Mouse (Mus musculus): ENCODE data around the gene Pi4kb. TPM values are rescaled to one million over a fixed set of nuclear protein-coding genes. Genes with fewer than 3 reads are reported as not detected.
"Not testable (repeated sequence)": the region's sequence is repeated elsewhere in the genome, so short reads cannot be mapped to it uniquely, and the experiment has no call there.

Pi4kb gene
- polyA plus RNA-seq, 1 experiment from 2014 or later: 10.0 TPM

DNA sequence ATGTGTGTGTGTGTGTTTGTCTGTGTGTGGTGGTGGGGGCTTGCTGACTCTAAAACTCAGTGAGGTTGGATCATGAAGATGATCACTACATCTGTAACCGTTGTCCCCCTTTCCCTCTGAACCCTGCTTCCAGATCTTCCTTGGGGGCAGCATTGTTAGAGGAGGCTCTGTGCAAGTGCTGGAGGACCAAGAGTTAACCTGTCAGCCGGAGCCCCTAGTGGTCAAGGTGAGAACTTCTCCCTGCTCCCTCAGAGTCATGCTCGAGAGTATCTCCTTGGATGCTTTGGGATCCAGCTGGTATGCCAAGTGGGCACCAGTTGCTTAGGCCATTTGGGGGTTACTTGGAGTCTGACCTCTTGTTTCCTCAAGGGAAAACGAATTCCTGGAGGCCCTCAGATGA, 30.8 kb upstream of the Pi4kb start:
- not testable (repeated sequence) for H3K9me3 ChIP-seq (ENCODE audit: control insufficient read depth, low read length); H3K27me3 ChIP-seq (ENCODE audit: control insufficient read depth, insufficient read depth, low read length); H3K27ac ChIP-seq (replicated peaks); H3K4me2 ChIP-seq (replicated peaks; ENCODE audit: low read depth); H3K4me3 ChIP-seq (ENCODE audit: low read depth, low read length); H3K36me3 ChIP-seq (ENCODE audit: control insufficient read depth, insufficient read depth, low read length); H3K4me1 ChIP-seq (replicated peaks; ENCODE audit: control insufficient read depth, insufficient read depth); H3K9ac ChIP-seq (ENCODE audit: low read length); DNase-seq (ENCODE audit: low spot score)
- 32% methylated on average over 3 of the region's 4 CpGs for WGBS
- TF ChIP-seq CTCF (IDR thresholded peaks at IDR 0.05; ENCODE audit: low read depth): peak; percentile 69
- ATAC-seq (ENCODE audit: low FRiP score, low TSS enrichment): 0 out of 2 replicates have a peak, but pooled peaks have one; percentile 40

DNA sequence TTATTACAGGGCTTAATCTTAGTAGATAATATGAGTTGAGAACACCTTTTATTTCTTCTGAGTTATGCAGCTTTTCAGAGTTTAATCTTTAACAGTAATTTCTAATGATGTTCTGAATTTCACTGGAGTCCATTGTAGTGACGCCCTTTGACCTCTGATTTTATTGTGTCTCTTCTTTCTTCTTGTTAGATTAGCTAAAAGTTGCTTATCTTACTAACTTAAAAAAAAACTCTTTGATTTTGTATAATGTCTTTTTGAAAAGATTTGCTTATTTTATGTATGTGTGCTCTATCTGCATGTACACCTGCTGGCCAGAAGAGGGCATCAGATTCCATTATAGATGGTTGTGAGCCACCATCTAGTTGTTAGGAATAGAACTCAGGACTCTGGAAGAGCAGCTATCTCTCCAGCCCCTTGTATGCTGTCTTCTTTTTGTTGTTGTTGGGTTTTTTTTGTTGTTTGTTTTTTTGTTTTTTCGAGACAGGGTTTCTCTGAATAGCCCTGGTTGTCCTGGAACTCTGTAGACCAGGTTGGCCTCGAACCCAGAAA, 26.4 kb upstream of the Pi4kb start:
- Histone ChIP-seq H3K9ac (ENCODE audit: low read length) (no peak overlapping the region), H3K36me3 (ENCODE audit: control insufficient read depth, insufficient read depth, low read length) (no peaks in the 10 kb centered on the region), H3K9me3 (ENCODE audit: control insufficient read depth, low read length) (no peaks in the 10 kb centered on the region), H3K4me2 (replicated peaks; ENCODE audit: low read depth) (no peak overlapping the region), H3K4me1 (replicated peaks; ENCODE audit: control insufficient read depth, insufficient read depth) (no peaks in the 10 kb centered on the region), H3K4me3 (ENCODE audit: low read depth, low read length) (no peak overlapping the region), H3K27ac (replicated peaks) (no peak overlapping the region), H3K27me3 (ENCODE audit: control insufficient read depth, insufficient read depth, low read length) (no peaks in the 10 kb centered on the region)
- DNase-seq (ENCODE audit: low spot score) (no peak), ATAC-seq (ENCODE audit: low FRiP score, low TSS enrichment) (no peak)
- TF ChIP-seq EP300 (optimal IDR thresholded peaks at IDR 0.05): no peak
- TF ChIP-seq CTCF (IDR thresholded peaks at IDR 0.05; ENCODE audit: low read depth): peak; percentile 78
- WGBS: 73% methylated on average over 3 of the region's 3 CpGs

DNA sequence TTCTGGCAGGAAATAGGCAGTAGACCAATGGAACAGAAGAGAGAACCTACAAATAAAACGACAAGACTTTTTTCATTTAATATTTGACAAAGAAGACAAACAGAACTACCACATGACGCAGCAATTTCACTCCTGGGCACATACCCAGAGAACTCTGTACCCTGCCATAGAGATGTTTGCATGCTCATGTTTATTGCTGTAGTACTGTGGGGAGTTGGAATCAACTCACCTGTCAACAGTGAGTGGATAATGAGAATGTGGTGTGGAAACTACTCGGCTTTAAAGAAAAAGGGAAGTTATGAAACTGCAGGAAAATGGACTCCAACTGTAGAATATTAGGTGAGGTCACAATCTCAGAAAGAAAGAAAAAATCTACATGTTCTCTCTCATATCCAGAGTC, 24.9 kb upstream of the Pi4kb start:
- DNase-seq (ENCODE audit: low spot score) (no peak), ATAC-seq (ENCODE audit: low FRiP score, low TSS enrichment) (no peak)
- H3K4me1 ChIP-seq (replicated peaks; ENCODE audit: control insufficient read depth, insufficient read depth): no peaks in the 10 kb centered on the region; the same call in 1 of the 2 replicates
- H3K4me3 ChIP-seq (ENCODE audit: low read depth, low read length): no peak overlapping the region
- H3K36me3 ChIP-seq (ENCODE audit: control insufficient read depth, insufficient read depth, low read length): no peaks in the 10 kb centered on the region
- no peaks in the 10 kb centered on the region for H3K9me3 ChIP-seq (ENCODE audit: control insufficient read depth, low read length)
- no peak overlapping the region for H3K4me2 ChIP-seq (replicated peaks; ENCODE audit: low read depth)
- no peak overlapping the region for H3K9ac ChIP-seq (ENCODE audit: low read length)
- no peak overlapping the region for H3K27ac ChIP-seq (replicated peaks)
- WGBS: 65% methylated on average over 3 of the region's 3 CpGs
- no peaks in the 10 kb centered on the region for H3K27me3 ChIP-seq (ENCODE audit: control insufficient read depth, insufficient read depth, low read length)
- TF ChIP-seq CTCF (IDR thresholded peaks at IDR 0.05; ENCODE audit: low read depth) (no peak), EP300 (optimal IDR thresholded peaks at IDR 0.05) (no peak)

DNA sequence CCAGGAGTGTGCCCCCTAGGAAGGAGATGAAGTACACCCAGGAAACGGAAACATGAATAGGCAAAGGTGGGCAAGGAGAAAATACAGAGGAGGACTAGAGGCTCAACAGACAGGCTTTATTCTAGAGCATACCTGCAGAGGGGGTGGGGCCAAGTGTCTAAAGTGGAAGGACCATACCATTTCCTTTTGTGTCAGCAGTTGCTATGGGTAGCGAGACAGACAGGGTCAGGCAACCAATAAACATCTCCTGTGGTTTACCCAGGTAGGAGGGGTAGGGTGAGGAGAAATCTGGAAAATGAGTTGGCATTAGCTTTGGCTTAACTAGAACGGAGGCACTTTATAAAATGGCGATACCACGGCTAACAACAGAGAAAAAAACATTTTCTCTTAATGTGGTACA, 21.7 kb upstream of the Pi4kb start:
- WGBS: 34% methylated on average over 5 of the region's 5 CpGs
- H3K4me3 ChIP-seq (ENCODE audit: low read depth, low read length): peak overlapping the region; percentile 76; the same call in 1 of the 2 replicates
- DNase-seq (ENCODE audit: low spot score) (peak; percentile 76), ATAC-seq (ENCODE audit: low FRiP score, low TSS enrichment) (peak; percentile 68)
- H3K4me2 ChIP-seq (replicated peaks; ENCODE audit: low read depth): peak overlapping the region; percentile 55
- H3K9me3 ChIP-seq (ENCODE audit: control insufficient read depth, low read length): no peaks in the 10 kb centered on the region
- no peak overlapping the region for H3K9ac ChIP-seq (ENCODE audit: low read length)
- no peak for TF ChIP-seq EP300 (optimal IDR thresholded peaks at IDR 0.05)
- no peaks in the 10 kb centered on the region; the same call in 1 of the 2 replicates for H3K4me1 ChIP-seq (replicated peaks; ENCODE audit: control insufficient read depth, insufficient read depth)
- H3K27me3 ChIP-seq (ENCODE audit: control insufficient read depth, insufficient read depth, low read length): no peaks in the 10 kb centered on the region
- H3K36me3 ChIP-seq (ENCODE audit: control insufficient read depth, insufficient read depth, low read length): peaks cover 2% of the 10 kb centered on the region; the same call in 1 of the 2 replicates
- peak overlapping the region; percentile 91 for H3K27ac ChIP-seq (replicated peaks)

DNA sequence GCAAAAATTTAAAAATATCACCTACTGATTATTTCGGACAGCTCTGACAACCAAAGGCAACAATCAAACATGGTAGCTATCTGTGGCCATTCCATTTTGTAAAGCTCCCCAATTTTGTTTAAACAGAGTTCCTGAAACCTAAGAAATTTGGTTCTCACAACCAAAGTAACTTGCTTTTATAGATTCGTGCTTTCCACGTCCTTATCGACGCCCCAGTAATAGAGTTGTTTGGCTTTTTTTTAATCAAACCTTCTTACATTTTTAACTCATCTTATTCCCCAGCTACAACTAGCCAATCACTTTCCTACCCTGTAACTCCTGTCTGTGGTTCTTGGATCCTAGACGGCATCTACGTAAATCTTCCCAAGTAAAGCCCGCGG, 21.2 kb upstream of the Pi4kb start:
- H3K9me3 ChIP-seq (ENCODE audit: control insufficient read depth, low read length): no peaks in the 10 kb centered on the region
- WGBS: 6% methylated on average over 9 of the region's 9 CpGs
- peak overlapping the region; percentile 92 for H3K9ac ChIP-seq (ENCODE audit: low read length)
- no peak for TF ChIP-seq CTCF (IDR thresholded peaks at IDR 0.05; ENCODE audit: low read depth)
- no peak for TF ChIP-seq EP300 (optimal IDR thresholded peaks at IDR 0.05)
- H3K27ac ChIP-seq (replicated peaks): peak overlapping the region; percentile 91
- H3K36me3 ChIP-seq (ENCODE audit: control insufficient read depth, insufficient read depth, low read length): peaks cover 7% of the 10 kb centered on the region
- H3K27me3 ChIP-seq (ENCODE audit: control insufficient read depth, insufficient read depth, low read length): no peaks in the 10 kb centered on the region
- ATAC-seq (ENCODE audit: low FRiP score, low TSS enrichment) (no peak; the same call in 1 of the 2 replicates), DNase-seq (ENCODE audit: low spot score) (no peak)
- peak overlapping the region; percentile 55 for H3K4me2 ChIP-seq (replicated peaks; ENCODE audit: low read depth)
- H3K4me3 ChIP-seq (ENCODE audit: low read depth, low read length): peak overlapping the region; percentile 76
- no peaks in the 10 kb centered on the region; the same call in 1 of the 2 replicates for H3K4me1 ChIP-seq (replicated peaks; ENCODE audit: control insufficient read depth, insufficient read depth)

DNA sequence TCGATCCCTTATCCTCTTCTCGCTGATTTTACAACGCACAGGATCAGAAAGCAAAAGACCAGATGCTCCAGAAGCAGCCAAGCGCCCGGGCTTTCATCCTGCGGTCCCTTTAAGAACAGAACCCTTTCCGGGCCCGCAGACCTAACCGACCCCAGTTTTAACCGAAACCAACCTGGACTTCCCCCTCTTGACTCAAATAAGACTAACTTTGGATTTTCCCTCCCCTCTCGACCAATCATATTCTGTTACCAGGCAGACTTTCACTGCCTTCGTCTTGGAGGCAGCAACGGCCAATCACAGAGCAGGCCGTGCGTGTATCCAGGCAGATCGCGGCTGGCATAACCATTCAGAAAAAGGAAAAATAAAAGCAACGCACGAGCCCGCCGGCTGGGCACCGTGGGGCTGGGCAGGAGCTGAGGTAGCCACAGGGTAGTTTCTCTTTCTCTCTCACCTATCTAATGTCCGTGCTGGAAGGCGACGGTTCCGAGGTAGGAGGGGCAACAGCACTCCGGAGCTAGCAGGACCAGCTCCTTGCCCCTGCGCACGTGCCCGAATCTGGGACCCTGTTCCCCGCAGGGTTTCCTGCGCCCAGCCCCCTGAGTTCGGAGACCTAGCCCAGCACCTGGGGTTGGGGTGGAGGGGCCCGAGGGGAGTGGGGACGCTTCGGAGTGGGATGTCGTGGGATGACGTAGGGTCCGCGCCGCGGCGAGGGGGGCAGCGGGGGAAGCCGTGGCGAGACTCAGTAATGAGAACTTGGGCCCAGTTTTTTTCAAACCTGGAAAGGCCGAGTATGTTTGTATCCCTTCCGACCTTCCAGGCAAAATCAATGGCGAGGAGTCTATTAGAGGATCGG, 20.5 kb upstream of the Pi4kb start, which contains the start of gene Rfx5:
Gene Rfx5, plus strand, starts transcription at position 312 of the 853 bp plus-strand sequence.
- peaks cover 9% of the 10 kb centered on the region for H3K36me3 ChIP-seq (ENCODE audit: control insufficient read depth, insufficient read depth, low read length)
- WGBS: under 1% methylated on average over 50 of the region's 50 CpGs
- H3K27ac ChIP-seq (replicated peaks): peak within 1 kb of the TSS; percentile 91
- H3K9me3 ChIP-seq (ENCODE audit: control insufficient read depth, low read length): no peaks in the 10 kb centered on the region
- ATAC-seq (ENCODE audit: low FRiP score, low TSS enrichment): peak; percentile 97
- H3K27me3 ChIP-seq (ENCODE audit: control insufficient read depth, insufficient read depth, low read length): no peaks in the 10 kb centered on the region
- TF ChIP-seq EP300 (optimal IDR thresholded peaks at IDR 0.05) (no peak), CTCF (IDR thresholded peaks at IDR 0.05; ENCODE audit: low read depth) (no peak)
- H3K9ac ChIP-seq (ENCODE audit: low read length): peak within 1 kb of the TSS; percentile 92
- no peaks in the 10 kb centered on the region; the same call in 1 of the 2 replicates for H3K4me1 ChIP-seq (replicated peaks; ENCODE audit: control insufficient read depth, insufficient read depth)
- H3K4me2 ChIP-seq (replicated peaks; ENCODE audit: low read depth): peak within 1 kb of the TSS; percentile 75
- peak; percentile 96 for DNase-seq (ENCODE audit: low spot score)
- H3K4me3 ChIP-seq (ENCODE audit: low read depth, low read length): peak within 1 kb of the TSS; percentile 76
